Mouse (Mus musculus) olfactory bulb, adult 2 months (tissue): ENCODE results near the gene Lsm14b.

ENCODE experiments used
- CTCF ChIP-seq: fragments of 200-500 bp; IDR thresholded peaks from 2 replicates; pipeline ENCODE4 v1.5.1; 2012; ENCODE audit warnings: low read depth, mild to moderate bottlenecking, low read length, moderate library complexity; ENCODE audit not compliant: insufficient read depth
- POLR2A ChIP-seq: fragments of 200-500 bp; IDR thresholded peaks from 2 replicates; pipeline ENCODE4 v1.6.1; 2012; ENCODE audit warnings: mild to moderate bottlenecking, low read depth, low read length, moderate library complexity; ENCODE audit not compliant: insufficient read depth

- TF ChIP-seq CTCF: no peak
- peak; percentile 59 for TF ChIP-seq POLR2A
These were observed 46.0 kb downstream of the Lsm14b start, which contains the start of gene Mtg2 for GRCm38 (mm10) chr2:180070481-180071453.
